8 mouse cellular contexts compared by ENCODE assay signal in genomic region chr4:154105381-154106001, GRCm38 (mm10). TPM values are rescaled to one million over a fixed set of nuclear protein-coding genes. Genes with fewer than 3 reads are reported as not detected.
DNase-seq lines count a peak whose midpoint lies in the region; ATAC-seq and TF ChIP-seq lines count a peak whose summit lies in the region.
"Had no signal": no experiment of that assay in that cellular context is flagged by ENCODE, and none has a peak within 500 bp of the region (broad histone marks: within the 10 kb centered on the region; RNA-seq: fewer than 3 reads in every experiment).

No protein-coding gene starts in this region.

- H3K36me3 ChIP-seq in forebrain, embryonic 15.5 days: no peaks in the 10 kb centered on the region
- no peaks in the 10 kb centered on the region for H3K36me3 ChIP-seq in hindbrain, embryonic 16.5 days (ENCODE audit: control insufficient read depth, insufficient read depth, low read length)

- peak; percentile 93 for TF ChIP-seq CTCF in cerebellum, adult 2 months (IDR thresholded peaks at IDR 0.05; ENCODE audit: borderline replicate concordance, insufficient read depth, low read depth, low read length)
- peak; percentile 92 for TF ChIP-seq CTCF in left cerebral cortex, adult 2 months (IDR thresholded peaks at IDR 0.05)

- DNase-seq in T-cell, adult 2 months (ENCODE audit: low spot score): peak; percentile 34
- DNase-seq in cerebellum, adult 2 months: peak; percentile 49 to 71
- DNase-seq in left cerebral cortex, adult 2 months (ENCODE audit: extremely low spot score in 1 of 2, low spot score in 2 of 2): peak; percentile 47 to 63
- DNase-seq in right cerebral cortex, postnatal 25 days: peak; percentile 45

- no peaks in the 10 kb centered on the region for H3K9me3 ChIP-seq in forebrain, embryonic 15.5 days
- no peaks in the 10 kb centered on the region for H3K9me3 ChIP-seq in hindbrain, embryonic 16.5 days (ENCODE audit: control insufficient read depth, low read length)

- peak overlapping the region; percentile 27; the same call in 1 of the 2 replicates for H3K4me2 ChIP-seq in forebrain, embryonic 15.5 days (replicated peaks)
- peak overlapping the region; percentile 37 for H3K4me2 ChIP-seq in hindbrain, embryonic 16.5 days (ENCODE audit: low read length)

- intact Hi-C loops in left cerebral cortex, adult 2 months (cut with DNase I): loop anchor here (1.0 to 2.0 kb wide), 2 partner anchors 40 to 81 kb away; no protein-coding TSS in a partner anchor

- H3K27me3 ChIP-seq in cerebellum, adult 2 months (ENCODE audit: control insufficient read depth, insufficient read depth, low read length): no peaks in the 10 kb centered on the region
- H3K27me3 ChIP-seq in forebrain, embryonic 15.5 days: no peaks in the 10 kb centered on the region
- no peaks in the 10 kb centered on the region for H3K27me3 ChIP-seq in hindbrain, embryonic 16.5 days (replicated peaks; ENCODE audit: control insufficient read depth, insufficient read depth, low read length)

- peak overlapping the region; percentile 56 for H3K4me3 ChIP-seq in cerebellum, adult 2 months (replicated peaks; ENCODE audit: insufficient read depth, low read depth, low read length)
- H3K4me3 ChIP-seq in forebrain, embryonic 15.5 days: no peak overlapping the region
- H3K4me3 ChIP-seq in hindbrain, embryonic 16.5 days (ENCODE audit: low read length): peak overlapping the region; percentile 16
- H3K4me3 ChIP-seq in left cerebral cortex, adult 2 months: no peak overlapping the region
- H3K4me3 ChIP-seq: myocyte had no signal

- no peak overlapping the region for H3K27ac ChIP-seq in cerebellum, adult 2 months (ENCODE audit: insufficient read depth, low read length)
- no peak overlapping the region for H3K27ac ChIP-seq in forebrain, embryonic 15.5 days (replicated peaks)
- H3K27ac ChIP-seq in hindbrain, embryonic 16.5 days (ENCODE audit: low read depth, low read length): no peak overlapping the region
- H3K27ac ChIP-seq in left cerebral cortex, adult 2 months: no peak overlapping the region

- H3K9ac ChIP-seq in forebrain, embryonic 15.5 days (replicated peaks): no peak overlapping the region
- no peak overlapping the region for H3K9ac ChIP-seq in hindbrain, embryonic 16.5 days (ENCODE audit: low read depth, low read length)

- ATAC-seq in forebrain, embryonic 15.5 days (replicated peaks): no peak
- ATAC-seq in hindbrain, embryonic 16.5 days: peak; percentile 32
- ATAC-seq in megakaryocyte progenitor cell, adult 5-6 weeks (replicated peaks; ENCODE audit: poor library complexity): peak; percentile 87

- H3K4me1 ChIP-seq in cerebellum, adult 2 months (ENCODE audit: control insufficient read depth, insufficient read depth, low read length): peaks cover 32% of the 10 kb centered on the region
- H3K4me1 ChIP-seq in forebrain, embryonic 15.5 days: peaks cover 8% of the 10 kb centered on the region; the same call in 1 of the 2 replicates
- no peaks in the 10 kb centered on the region; the same call in 1 of the 2 replicates for H3K4me1 ChIP-seq in hindbrain, embryonic 16.5 days (ENCODE audit: control insufficient read depth, insufficient read depth, low read depth, low read length)

- TF ChIP-seq POLR2A in cerebellum, adult 2 months (IDR thresholded peaks at IDR 0.05; ENCODE audit: borderline replicate concordance, insufficient read depth, low read length): no peak

- 32% methylated on average over 20 of the region's 20 CpGs for WGBS in cerebellum, adult 2 months
- WGBS in forebrain, embryonic 15.5 days: 24% methylated on average over 20 of the region's 20 CpGs
- WGBS in hindbrain, embryonic 16.5 days: 28% methylated on average over 17 of the region's 20 CpGs

RNA-seq across cellular contexts. Expression of gene Trp73, which starts 34.5 kb away (rescaled TPM):
- polyA plus RNA-seq in cerebellum, adult 2 months (2012; rRNA removed): 1.7 and 2.6 TPM in 2 replicates
- 5.6 and 5.9 TPM in 2 replicates for polyA plus RNA-seq in forebrain, embryonic 15.5 days (2015; fragmentation: Nextera tagmentation; extraction: Ambion mirVana)
- polyA plus RNA-seq in hindbrain, embryonic 16.5 days (2015; fragmentation: Nextera tagmentation; extraction: Ambion mirVana): 0.84 and 1.3 TPM in 2 replicates
- total RNA-seq in left cerebral cortex, adult 2 months (2021): 1 to 10 TPM in 1 of 2 experiments, under 1 TPM in 1; 0.41 to 1.1 TPM
- not detected in 2 replicates for total RNA-seq in megakaryocyte progenitor cell, adult 5-6 weeks (2015)
- not detected in 2 replicates for total RNA-seq in megakaryocyte progenitor cell, adult 5-6 weeks (2017)
- polyA plus RNA-seq: myocyte had no signal

RNA-seq across cellular contexts. Expression of gene Wrap73, which starts 36.7 kb away (rescaled TPM):
- 55.6 and 60.3 TPM in 2 replicates for polyA plus RNA-seq in cerebellum, adult 2 months (2012; rRNA removed)
- polyA plus RNA-seq in forebrain, embryonic 15.5 days (2015; fragmentation: Nextera tagmentation; extraction: Ambion mirVana): 58.3 and 62.1 TPM in 2 replicates
- 45.2 and 45.4 TPM in 2 replicates for polyA plus RNA-seq in hindbrain, embryonic 16.5 days (2015; fragmentation: Nextera tagmentation; extraction: Ambion mirVana)
- 10 to 100 TPM; 29.4 to 35.2 TPM for total RNA-seq in left cerebral cortex, adult 2 months (2021)
- 9.9 and 11.9 TPM in 2 replicates for total RNA-seq in megakaryocyte progenitor cell, adult 5-6 weeks (2015)
- 9.1 and 13.0 TPM in 2 replicates for total RNA-seq in megakaryocyte progenitor cell, adult 5-6 weeks (2017)

RNA-seq across cellular contexts. Expression of gene Tprgl, which starts 55.0 kb away (rescaled TPM):
- 261 and 272 TPM in 2 replicates for polyA plus RNA-seq in cerebellum, adult 2 months (2012; rRNA removed)
- polyA plus RNA-seq in forebrain, embryonic 15.5 days (2015; fragmentation: Nextera tagmentation; extraction: Ambion mirVana): 164 and 171 TPM in 2 replicates
- polyA plus RNA-seq in hindbrain, embryonic 16.5 days (2015; fragmentation: Nextera tagmentation; extraction: Ambion mirVana): 227 and 242 TPM in 2 replicates
- total RNA-seq in left cerebral cortex, adult 2 months (2021): 100 to 1,000 TPM; 162 to 168 TPM
- total RNA-seq in megakaryocyte progenitor cell, adult 5-6 weeks (2015): 41.9 and 43.8 TPM in 2 replicates
- total RNA-seq in megakaryocyte progenitor cell, adult 5-6 weeks (2017): 22.9 and 32.9 TPM in 2 replicates

Comparison
In these comparisons a context has a peak if more than half of its experiments do, and no peak if none do; other contexts are left out.
1. H3K4me3 ChIP-seq: peak in cerebellum, adult 2 months (single experiment) and hindbrain, embryonic 16.5 days (single experiment); none in forebrain, embryonic 15.5 days (single experiment) and left cerebral cortex, adult 2 months (single experiment).
2. Peak in every context shown above with its lines, with median percentiles within 50 percentile points of each other: DNase-seq.